Mouse (Mus musculus) forebrain, embryonic 11.5 days (tissue): ENCODE results near the gene Ccser1. TPM values are rescaled to one million over a fixed set of nuclear protein-coding genes. Genes with fewer than 3 reads are reported as not detected.

Experiments
- ATAC-seq: fragments of 200-750 bp; cut with Nextera tagmentation; replicated peaks from 2 replicates; pipeline ENCODE4 v1.8.0; 2017; ENCODE audit warnings: moderate TSS enrichment; ENCODE audit not compliant: low FRiP score
- DNase-seq: peaks from one replicate; pipeline ENCODE4 v3.0.0-alpha.2; 2017; ENCODE audit warnings: low spot score
- H3K27ac ChIP-seq: fragments of 300-500 bp; sonication (generic); 2 replicates; pipeline ENCODE4 v1.5.1; 2014; ENCODE audit warnings: low read depth, low read length
- H3K27me3 ChIP-seq: fragments of 300-500 bp; sonication (generic); 2 replicates; pipeline ENCODE4 v1.6.1; 2014; ENCODE audit warnings: mild to moderate bottlenecking, low read length, mixed read lengths; ENCODE audit not compliant: control insufficient read depth, insufficient read depth
- H3K36me3 ChIP-seq: fragments of 300-500 bp; sonication (generic); 2 replicates; pipeline ENCODE4 v1.6.1; 2014; ENCODE audit warnings: mild to moderate bottlenecking, low read length, moderate library complexity, mixed read lengths; ENCODE audit not compliant: control insufficient read depth, insufficient read depth
- H3K4me1 ChIP-seq: fragments of 300-500 bp; sonication (generic); replicated peaks from 2 replicates; pipeline ENCODE4 v1.6.1; 2014; ENCODE audit warnings: low read length, mixed read lengths; ENCODE audit not compliant: control insufficient read depth, insufficient read depth
- H3K4me2 ChIP-seq: fragments of 300-500 bp; sonication (generic); 2 replicates; pipeline ENCODE4 v1.6.1; 2014; ENCODE audit warnings: low read depth, mild to moderate bottlenecking, low read length, moderate library complexity, mixed read lengths; ENCODE audit not compliant: severe bottlenecking
- H3K4me3 ChIP-seq: fragments of 300-500 bp; sonication (generic); 2 replicates; pipeline ENCODE4 v1.5.1; 2014; ENCODE audit warnings: low read depth, low read length
- H3K9ac ChIP-seq: fragments of 300-500 bp; sonication (generic); 2 replicates; pipeline ENCODE4 v1.6.1; 2014; ENCODE audit warnings: low read length
- H3K9me3 ChIP-seq: fragments of 300-500 bp; sonication (generic); 2 replicates; pipeline ENCODE4 v1.6.1; 2016; ENCODE audit warnings: low read length, mixed read lengths; ENCODE audit not compliant: control insufficient read depth
- WGBS: fragments of 180-500 bp; shearing (Covaris S2); extraction: QIAGEN DNeasy Blood & Tissue Kit; methylation state at CpG from one replicate; pipeline ENCODE4 v1.1.7; 2014; 5-methylcytosine and 5-hydroxymethylcytosine counted together
- polyA plus RNA-seq: library from polyadenylated mRNA; unstranded; fragments of >200 nt; fragmentation: Nextera tagmentation; extraction: Ambion mirVana; gene quantifications from 2 replicates; pipeline ENCODE4 v1.2.1, GENCODE M21; 2014

The Ccser1 gene
- polyA plus RNA-seq, 1 experiment from 2014 or later, result 15.3 TPM

GRCm38 (mm10) chr6:61767151-61767550, 587.0 kb downstream of the Ccser1 start:
- no peak overlapping the region for H3K27ac ChIP-seq
- H3K9ac ChIP-seq, result no peak overlapping the region
- no peaks in the 10 kb centered on the region for H3K9me3 ChIP-seq
- ATAC-seq (no peak), DNase-seq (no peak)
- H3K36me3 ChIP-seq, result no peaks in the 10 kb centered on the region
- H3K4me2 ChIP-seq, result no peak overlapping the region
- no peaks in the 10 kb centered on the region for H3K27me3 ChIP-seq
- no peaks in the 10 kb centered on the region for H3K4me1 ChIP-seq
- WGBS, result 86% methylated on average over 8 of the region's 8 CpGs
- no peak overlapping the region for H3K4me3 ChIP-seq

GRCm38 (mm10) chr6:61786706-61787105, 606.6 kb downstream of the Ccser1 start:
- H3K4me3 ChIP-seq, result no peak overlapping the region
- no peaks in the 10 kb centered on the region for H3K27me3 ChIP-seq
- H3K27ac ChIP-seq, result no peak overlapping the region
- H3K4me1 ChIP-seq, result no peaks in the 10 kb centered on the region
- no peaks in the 10 kb centered on the region for H3K9me3 ChIP-seq
- H3K36me3 ChIP-seq, result no peaks in the 10 kb centered on the region
- H3K9ac ChIP-seq, result no peak overlapping the region
- 90% methylated on average over 2 of the region's 2 CpGs for WGBS
- ATAC-seq (no peak), DNase-seq (no peak)
- H3K4me2 ChIP-seq, result no peak overlapping the region

GRCm38 (mm10) chr6:61800889-61801288, 620.8 kb downstream of the Ccser1 start:
- no peaks in the 10 kb centered on the region for H3K27me3 ChIP-seq
- 46% methylated on average over 3 of the region's 3 CpGs for WGBS
- no peak overlapping the region for H3K27ac ChIP-seq
- H3K9ac ChIP-seq, result no peak overlapping the region
- H3K36me3 ChIP-seq, result no peaks in the 10 kb centered on the region
- 0 out of 2 replicates have a peak, but pooled peaks cover 1% of the 10 kb centered on the region for H3K4me1 ChIP-seq
- DNase-seq (no peak), ATAC-seq (peak; percentile 42; the same call in 1 of the 2 replicates)
- no peak overlapping the region for H3K4me3 ChIP-seq
- no peak overlapping the region for H3K4me2 ChIP-seq
- H3K9me3 ChIP-seq, result no peaks in the 10 kb centered on the region

DNA sequence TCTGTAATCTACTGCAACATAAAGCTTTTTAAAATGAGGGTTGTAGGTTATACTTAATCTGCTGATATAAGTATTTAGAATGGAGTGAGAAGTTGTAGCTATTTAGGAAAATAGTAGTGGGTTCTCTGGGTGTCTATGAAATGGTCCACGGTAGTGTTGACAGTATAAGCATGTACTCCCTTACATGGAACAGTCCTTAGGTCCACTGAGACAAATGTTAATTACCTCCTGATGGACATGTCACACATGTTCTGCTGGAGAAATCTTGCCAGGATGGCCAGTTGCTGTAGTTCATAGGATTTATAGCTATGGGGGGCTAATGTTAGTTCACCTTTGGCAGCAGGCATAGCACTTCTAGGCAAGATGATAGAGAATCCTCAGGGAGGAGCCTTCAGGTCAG, 625.4 kb downstream of the Ccser1 start:
- Histone ChIP-seq H3K9me3 (no peaks in the 10 kb centered on the region), H3K9ac (no peak overlapping the region), H3K27ac (no peak overlapping the region), H3K36me3 (no peaks in the 10 kb centered on the region), H3K27me3 (no peaks in the 10 kb centered on the region), H3K4me1 (0 out of 2 replicates have a peak, but pooled peaks cover 1% of the 10 kb centered on the region), H3K4me3 (no peak overlapping the region), H3K4me2 (no peak overlapping the region)
- no peak for DNase-seq
- WGBS, result 88% methylated on average over 1 of the region's 1 CpGs
- no peak for ATAC-seq

GRCm38 (mm10) chr6:61817716-61818115, 637.6 kb downstream of the Ccser1 start:
- DNase-seq, result no peak
- Histone ChIP-seq H3K27me3 (no peaks in the 10 kb centered on the region), H3K4me2 (no peak overlapping the region), H3K4me3 (no peak overlapping the region), H3K9ac (no peak overlapping the region), H3K4me1 (no peaks in the 10 kb centered on the region), H3K9me3 (no peaks in the 10 kb centered on the region), H3K27ac (no peak overlapping the region), H3K36me3 (no peaks in the 10 kb centered on the region)
- WGBS, result 44% methylated on average over 1 of the region's 1 CpGs
- ATAC-seq, result peak; percentile 79

DNA sequence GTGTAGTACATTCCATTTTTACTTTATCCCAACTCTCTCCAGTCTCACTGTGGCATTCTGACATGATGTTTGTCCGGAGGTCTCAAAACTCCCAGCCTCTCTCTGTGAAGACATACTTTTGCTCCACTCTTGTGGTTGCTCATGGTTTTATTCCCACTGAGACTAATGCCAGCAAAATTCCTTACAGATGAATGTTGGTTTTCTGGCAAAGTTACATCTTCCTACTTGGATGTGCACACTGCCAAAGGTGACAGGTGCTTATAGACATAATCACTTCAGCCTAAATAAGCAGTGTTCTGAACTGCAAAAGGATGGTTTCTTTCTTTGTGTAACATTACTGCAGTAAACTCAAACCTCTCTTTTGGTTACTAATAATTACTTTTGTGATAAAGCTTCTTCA, 696.2 kb downstream of the Ccser1 start:
- 88% methylated on average over 1 of the region's 1 CpGs for WGBS

DNA sequence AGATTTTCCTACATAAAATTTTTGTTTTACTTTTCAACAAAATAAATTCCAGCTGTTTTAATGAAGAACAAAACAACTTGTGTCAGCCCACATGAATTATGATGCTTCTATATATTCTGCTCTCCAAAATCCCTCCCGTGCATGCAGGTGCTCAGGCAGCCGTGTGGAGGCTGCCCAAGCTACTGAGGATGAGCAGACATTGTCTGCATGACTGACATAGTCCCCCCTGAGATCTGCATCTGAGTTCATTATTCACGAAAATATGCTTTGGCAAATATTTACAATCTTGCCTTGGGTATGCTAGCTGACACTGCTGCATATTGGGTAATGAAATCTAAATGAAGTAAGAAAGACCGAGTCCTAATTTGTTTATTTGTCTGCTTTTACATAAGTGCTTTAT, 718.1 kb downstream of the Ccser1 start:
- H3K27me3 ChIP-seq, result no peaks in the 10 kb centered on the region
- no peak for DNase-seq
- no peak overlapping the region for H3K27ac ChIP-seq
- no peaks in the 10 kb centered on the region for H3K36me3 ChIP-seq
- no peak overlapping the region for H3K4me3 ChIP-seq
- H3K9me3 ChIP-seq, result no peaks in the 10 kb centered on the region
- H3K9ac ChIP-seq, result no peak overlapping the region
- H3K4me1 ChIP-seq, result no peaks in the 10 kb centered on the region
- 81% methylated on average over 4 of the region's 4 CpGs for WGBS
- no peak for ATAC-seq
- no peak overlapping the region for H3K4me2 ChIP-seq

More for the DNA sequence above, 696.2 kb downstream of the Ccser1 start:
- Histone ChIP-seq H3K27me3 (no peaks in the 10 kb centered on the region), H3K27ac (no peak overlapping the region), H3K9ac (no peak overlapping the region), H3K36me3 (no peaks in the 10 kb centered on the region), H3K4me3 (no peak overlapping the region), H3K9me3 (no peaks in the 10 kb centered on the region), H3K4me1 (no peaks in the 10 kb centered on the region), H3K4me2 (no peak overlapping the region)
- ATAC-seq (no peak), DNase-seq (no peak)

DNA sequence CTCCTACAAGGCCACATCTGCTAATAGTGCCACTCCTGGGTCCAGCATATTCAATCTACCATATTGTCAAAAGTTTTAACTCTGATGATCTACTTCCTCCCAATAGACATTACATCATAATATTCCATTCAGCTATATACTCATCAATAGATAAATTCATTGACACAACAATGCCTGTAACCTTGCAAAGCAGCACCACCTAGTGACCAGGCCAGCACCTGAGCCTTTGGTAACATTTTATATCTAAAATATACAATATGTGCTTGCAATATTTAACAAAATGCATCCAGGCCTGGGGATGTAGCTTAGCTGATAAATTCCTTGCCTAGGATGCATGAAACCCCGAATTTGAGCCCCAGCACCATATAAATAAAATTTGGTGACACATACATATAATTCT, 722.6 kb downstream of the Ccser1 start:
- Histone ChIP-seq H3K27me3 (no peaks in the 10 kb centered on the region), H3K27ac (no peak overlapping the region), H3K36me3 (no peaks in the 10 kb centered on the region), H3K4me2 (no peak overlapping the region), H3K9ac (no peak overlapping the region), H3K4me3 (no peak overlapping the region), H3K9me3 (no peaks in the 10 kb centered on the region), H3K4me1 (no peaks in the 10 kb centered on the region)
- ATAC-seq (no peak; the same call in 1 of the 2 replicates), DNase-seq (no peak)
- 26% methylated on average over 1 of the region's 1 CpGs for WGBS

DNA sequence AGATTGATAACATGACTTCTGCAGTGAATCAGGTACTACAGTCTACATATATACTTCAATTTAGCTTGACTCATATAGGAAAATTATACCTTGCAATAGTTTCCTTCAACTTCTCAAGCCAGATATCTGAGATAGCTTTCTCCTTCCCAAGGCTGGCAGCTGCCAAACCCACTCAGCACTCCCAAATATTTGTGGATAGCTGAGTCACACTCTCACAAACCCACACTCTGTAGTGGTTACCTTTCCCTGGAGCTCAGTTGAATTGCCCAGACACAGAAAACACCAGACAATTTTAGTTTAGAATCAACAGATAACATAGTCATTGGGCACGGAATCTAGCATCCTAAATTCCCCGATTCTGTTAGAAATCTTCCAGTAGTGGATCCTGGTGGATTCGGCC, 732.8 kb downstream of the Ccser1 start:
- Histone ChIP-seq H3K27me3 (no peaks in the 10 kb centered on the region), H3K9me3 (no peaks in the 10 kb centered on the region), H3K9ac (no peak overlapping the region), H3K4me3 (no peak overlapping the region), H3K36me3 (no peaks in the 10 kb centered on the region), H3K4me2 (no peak overlapping the region), H3K4me1 (no peaks in the 10 kb centered on the region), H3K27ac (no peak overlapping the region)
- 83% methylated on average over 3 of the region's 3 CpGs for WGBS
- no peak for DNase-seq
- ATAC-seq, result no peak
